10 mouse cellular contexts compared by ENCODE assay signal in genomic region chr4:120369861-120370366, GRCm38 (mm10). TPM values are rescaled to one million over a fixed set of nuclear protein-coding genes. Genes with fewer than 3 reads are reported as not detected.
DNase-seq lines count a peak whose midpoint lies in the region; ATAC-seq and TF ChIP-seq lines count a peak whose summit lies in the region.
"Had no signal": no experiment of that assay in that cellular context is flagged by ENCODE, and none has a peak within 500 bp of the region (broad histone marks: within the 10 kb centered on the region; RNA-seq: fewer than 3 reads in every experiment).

No protein-coding gene starts in this region.

- peak overlapping the region; percentile 16; the same call in 1 of the 2 replicates for H3K4me2 ChIP-seq in hindbrain, postnatal 0 days (ENCODE audit: low read depth, low read length)
- H3K4me2 ChIP-seq in myocyte (ENCODE audit: low read depth): peak overlapping the region; percentile 68
- H3K4me2 ChIP-seq in liver, postnatal 0 days (ENCODE audit: low read depth, low read length): no peak overlapping the region
- H3K4me2 ChIP-seq: limb, embryonic 13.5 days had no signal

- H3K9me3 ChIP-seq in forebrain, embryonic 10.5 days: no peaks in the 10 kb centered on the region
- no peaks in the 10 kb centered on the region for H3K9me3 ChIP-seq in hindbrain, postnatal 0 days (ENCODE audit: low read length)
- no peaks in the 10 kb centered on the region for H3K9me3 ChIP-seq in liver, postnatal 0 days (ENCODE audit: low read length)
- H3K9me3 ChIP-seq: G1E; limb, embryonic 13.5 days had no signal

- TF ChIP-seq CTCF in hindbrain, postnatal 0 days (IDR thresholded peaks at IDR 0.05; ENCODE audit: low read depth): no peak
- TF ChIP-seq CTCF in liver, postnatal 0 days (IDR thresholded peaks at IDR 0.05; ENCODE audit: low read depth): no peak

- peak overlapping the region; percentile 13; the same call in 1 of the 2 replicates for H3K4me3 ChIP-seq in forebrain, embryonic 10.5 days
- no peak overlapping the region for H3K4me3 ChIP-seq in hindbrain, postnatal 0 days (ENCODE audit: low read length)
- H3K4me3 ChIP-seq in myocyte: no peak overlapping the region
- no peak overlapping the region for H3K4me3 ChIP-seq in liver, postnatal 0 days (ENCODE audit: low read depth, low read length)
- H3K4me3 ChIP-seq: limb, embryonic 13.5 days had no signal

- DNase-seq in layer of hippocampus, adult 11-12 months (ENCODE audit: low spot score): peak; percentile 15
- no peak for DNase-seq in layer of hippocampus, postnatal 14 days (ENCODE audit: low spot score in 2 of 2)
- DNase-seq in forebrain, embryonic 10.5 days (ENCODE audit: extremely low spot score, low spot score): no peak
- DNase-seq in hindbrain, postnatal 0 days (ENCODE audit: low spot score): peak; percentile 52
- DNase-seq in c-Kit-positive CD71-positive TER-119-positive erythroid progenitor cells, embryonic 14.5 days (ENCODE audit: low spot score): no peak
- no peak for DNase-seq in thymus, postnatal 4 days
- DNase-seq in liver, postnatal 0 days: no peak

- H3K36me3 ChIP-seq in forebrain, embryonic 10.5 days (replicated peaks): no peaks in the 10 kb centered on the region
- no peaks in the 10 kb centered on the region for H3K36me3 ChIP-seq in hindbrain, postnatal 0 days (ENCODE audit: insufficient read depth, low read length)
- no peaks in the 10 kb centered on the region for H3K36me3 ChIP-seq in myocyte (ENCODE audit: control insufficient read depth, insufficient read depth)
- H3K36me3 ChIP-seq in liver, postnatal 0 days (replicated peaks; ENCODE audit: insufficient read depth, low read length): no peaks in the 10 kb centered on the region
- H3K36me3 ChIP-seq: G1E; limb, embryonic 13.5 days had no signal

- ATAC-seq in hindbrain, postnatal 0 days: 0 out of 2 replicates have a peak, but pooled peaks have one; percentile 52
- ATAC-seq in liver, postnatal 0 days: no peak

- no peak for TF ChIP-seq POLR2A in myocyte (IDR thresholded peaks at IDR 0.05; ENCODE audit: insufficient read length, low read depth)

- no peaks in the 10 kb centered on the region for H3K79me2 ChIP-seq in myocyte (ENCODE audit: control insufficient read depth, insufficient read depth)

- H3K27me3 ChIP-seq in forebrain, embryonic 10.5 days (ENCODE audit: poor library complexity, severe bottlenecking): peaks cover 87% of the 10 kb centered on the region
- no peaks in the 10 kb centered on the region for H3K27me3 ChIP-seq in hindbrain, postnatal 0 days (ENCODE audit: insufficient read depth, low read length)
- H3K27me3 ChIP-seq in myocyte (ENCODE audit: control insufficient read depth, insufficient read depth, insufficient read length): no peaks in the 10 kb centered on the region
- H3K27me3 ChIP-seq in liver, postnatal 0 days (ENCODE audit: insufficient read depth, low read length): no peaks in the 10 kb centered on the region

- 10% methylated on average over 10 of the region's 10 CpGs for WGBS in forebrain, embryonic 10.5 days
- WGBS in hindbrain, postnatal 0 days: 10% methylated on average over 10 of the region's 10 CpGs
- 60% methylated on average over 10 of the region's 10 CpGs for WGBS in liver, postnatal 0 days (ENCODE audit: insufficient replicate concordance)

- peaks cover 48% of the 10 kb centered on the region for H3K4me1 ChIP-seq in forebrain, embryonic 10.5 days
- H3K4me1 ChIP-seq in hindbrain, postnatal 0 days (ENCODE audit: insufficient read depth, low read length): peaks cover 11% of the 10 kb centered on the region; the same call in 1 of the 2 replicates
- peaks cover 3% of the 10 kb centered on the region; the same call in 1 of the 2 replicates for H3K4me1 ChIP-seq in liver, postnatal 0 days (ENCODE audit: insufficient read depth)

- no peak overlapping the region for H3ac ChIP-seq in myocyte (ENCODE audit: control insufficient read depth, insufficient read length)

- no peak for TF ChIP-seq EP300 in liver, postnatal 0 days (IDR thresholded peaks at IDR 0.05; ENCODE audit: low read depth)

- no peak overlapping the region for H3K9ac ChIP-seq in hindbrain, postnatal 0 days (replicated peaks; ENCODE audit: low read length)
- H3K9ac ChIP-seq in liver, postnatal 0 days (replicated peaks): no peak overlapping the region
- H3K9ac ChIP-seq: limb, embryonic 13.5 days had no signal

- H3K27ac ChIP-seq in forebrain, embryonic 10.5 days: peak overlapping the region; percentile 62; the same call in 1 of the 2 replicates
- no peak overlapping the region for H3K27ac ChIP-seq in hindbrain, postnatal 0 days
- H3K27ac ChIP-seq in liver, postnatal 0 days (ENCODE audit: low read depth): no peak overlapping the region
- H3K27ac ChIP-seq: limb, embryonic 13.5 days had no signal

TF ChIP-seq in myocyte, 11 proteins besides CTCF, POLR2A, EP300 and RAD21:
- no peak for TF ChIP-seq E2F4 (IDR thresholded peaks at IDR 0.05; ENCODE audit: insufficient read depth)
- TF ChIP-seq SRF (IDR thresholded peaks at IDR 0.05; ENCODE audit: control insufficient read depth, insufficient read length, low read depth): no peak
- TF ChIP-seq POLR2AphosphoS2 (IDR thresholded peaks at IDR 0.05; ENCODE audit: insufficient read length, low read depth): no peak
- TF ChIP-seq CEBPB (IDR thresholded peaks at IDR 0.05; ENCODE audit: insufficient read depth, poor library complexity, severe bottlenecking): no peak
- no peak for TF ChIP-seq TCF3 (IDR thresholded peaks at IDR 0.05; ENCODE audit: insufficient read length, low read depth)
- no peak for TF ChIP-seq REST (IDR thresholded peaks at IDR 0.05; ENCODE audit: insufficient read depth, insufficient read length)
- TF ChIP-seq MAX (IDR thresholded peaks at IDR 0.05; ENCODE audit: low read depth): no peak
- TF ChIP-seq TCF12 (IDR thresholded peaks at IDR 0.05; ENCODE audit: insufficient read depth, poor library complexity, severe bottlenecking): no peak
- TF ChIP-seq USF1 (IDR thresholded peaks at IDR 0.05; ENCODE audit: low read depth): no peak
- TF ChIP-seq MYOD1 (IDR thresholded peaks at IDR 0.05; ENCODE audit: control insufficient read depth in 1 of 3, insufficient read length in 2 of 3, low read depth in 2 of 3): no peak
- TF ChIP-seq MYOG (IDR thresholded peaks at IDR 0.05; ENCODE audit: control insufficient read depth in 1 of 3, insufficient read depth in 1 of 3, insufficient read length in 2 of 3, low read depth in 2 of 3): no peak
TF ChIP-seq in myocyte: peak in this region for 0.

RNA-seq across cellular contexts. Expression of gene Scmh1, which starts 35.2 kb away (rescaled TPM):
- 100 to 1,000 TPM; 112 TPM for total RNA-seq in layer of hippocampus, postnatal 14 days (2021)
- 31.0 and 31.4 TPM in 2 replicates for polyA plus RNA-seq in forebrain, embryonic 10.5 days (2016; fragmentation: Nextera tagmentation; extraction: Ambion mirVana)
- total RNA-seq in hindbrain, postnatal 0 days (2014; rRNA removed): 36.2 and 65.0 TPM in 2 replicates
- polyA plus RNA-seq in hindbrain, postnatal 0 days (2015; fragmentation: Nextera tagmentation; extraction: Ambion mirVana): 51.4 and 52.5 TPM in 2 replicates
- 27.4 TPM for polyA plus RNA-seq in myocyte (2012; fragmentation: generic; extraction: Trizol)
- 9.0 and 10.7 TPM in 2 replicates for polyA plus RNA-seq in liver, postnatal 0 days (2015; fragmentation: Nextera tagmentation; extraction: Ambion mirVana)
- polyA plus RNA-seq: G1E had no signal

Comparison
In these comparisons a context has a peak if more than half of its experiments do, and no peak if none do; other contexts are left out.
1. DNase-seq: peak in layer of hippocampus, adult 11-12 months (single experiment) and hindbrain, postnatal 0 days (single experiment); none in layer of hippocampus, postnatal 14 days (0 of 2), forebrain, embryonic 10.5 days (single experiment), c-Kit-positive CD71-positive TER-119-positive erythroid progenitor cells, embryonic 14.5 days (single experiment), thymus, postnatal 4 days (single experiment) and liver, postnatal 0 days (single experiment).